Mouse (Mus musculus): ENCODE measurements around the gene Svop. TPM values are rescaled to one million over a fixed set of nuclear protein-coding genes. Genes with fewer than 3 reads are reported as not detected.

Svop gene
- total and polyA plus RNA-seq, 3 experiments, result not detected

DNA sequence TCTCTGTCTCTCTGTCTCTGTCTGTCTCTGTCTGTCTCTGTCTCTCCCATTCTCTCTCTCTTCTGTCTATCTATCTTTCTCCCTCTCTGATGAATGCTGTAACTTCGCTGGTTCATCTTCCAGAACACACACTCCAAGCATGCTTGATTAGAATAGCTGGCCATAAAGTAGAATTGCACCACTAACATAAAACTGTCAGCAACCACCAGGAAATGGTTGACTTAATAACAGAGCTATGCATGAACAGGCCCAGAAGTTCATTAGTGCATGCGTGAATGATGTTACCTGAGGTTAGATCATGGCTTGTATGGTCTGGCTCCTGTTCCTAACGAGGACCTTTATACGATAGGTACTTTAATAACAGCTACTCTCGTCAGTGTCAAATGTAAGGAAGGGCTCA, 86.3 kb downstream of the Svop start:
- H3K4me1 ChIP-seq (ENCODE audit: control insufficient read depth in 1 of 2, insufficient read depth in 2 of 2, low read length in 2 of 2), result peaks cover 0 to 7% of the 10 kb centered on the region in 2 experiments; a peak in 2 of 4 replicates
- no peaks in the 10 kb centered on the region for H3K9me3 ChIP-seq (replicated peaks; ENCODE audit: insufficient read depth, low read length)
- no peak overlapping the region for H3K9ac ChIP-seq (ENCODE audit: control insufficient read depth, low read depth, low read length, poor library complexity, severe bottlenecking)
- no peaks in the 10 kb centered on the region; a peak in 1 of 4 replicates for H3K36me3 ChIP-seq (ENCODE audit: control insufficient read depth in 1 of 2, insufficient read depth in 2 of 2, low read length in 2 of 2)
- H3K79me2 ChIP-seq (ENCODE audit: control insufficient read depth, insufficient read depth, low read length, poor library complexity), result no peaks in the 10 kb centered on the region
- H3K27ac ChIP-seq (ENCODE audit: control insufficient read depth, low read depth, low read length), result no peak overlapping the region
- TF ChIP-seq EP300 (IDR thresholded peaks at IDR 0.05; ENCODE audit: low read depth in 1 of 2, low read length in 2 of 2) (no peak), ZMIZ1 (IDR thresholded peaks at IDR 0.05; ENCODE audit: low read depth, low read length) (no peak), MYB (IDR thresholded peaks at IDR 0.05; ENCODE audit: low read depth, low read length) (no peak), TBP (IDR thresholded peaks at IDR 0.05; ENCODE audit: low read depth, low read length) (no peak), UBTF (IDR thresholded peaks at IDR 0.05; ENCODE audit: borderline replicate concordance, insufficient read depth, low read depth, low read length) (no peak), TAL1 (IDR thresholded peaks at IDR 0.05; ENCODE audit: low read length) (no peak), ELF1 (IDR thresholded peaks at IDR 0.05; ENCODE audit: low read depth, low read length) (no peak), MXI1 (IDR thresholded peaks at IDR 0.05; ENCODE audit: low read depth, low read length) (no peak), ETS1 (IDR thresholded peaks at IDR 0.05; ENCODE audit: low read depth, low read length) (no peak), USF1 (IDR thresholded peaks at IDR 0.05; ENCODE audit: low read depth, low read length) (no peak)
- DNase-seq (ENCODE audit: low read depth, low spot score), result no peak
- H3K27me3 ChIP-seq (ENCODE audit: control insufficient read depth in 1 of 2, insufficient read depth in 2 of 2, low read length in 2 of 2), result no peaks in the 10 kb centered on the region
- H3K4me3 ChIP-seq (ENCODE audit: control insufficient read depth in 1 of 2, insufficient read depth in 1 of 2, low read depth in 2 of 2, low read length in 2 of 2), result no peak overlapping the region

DNA sequence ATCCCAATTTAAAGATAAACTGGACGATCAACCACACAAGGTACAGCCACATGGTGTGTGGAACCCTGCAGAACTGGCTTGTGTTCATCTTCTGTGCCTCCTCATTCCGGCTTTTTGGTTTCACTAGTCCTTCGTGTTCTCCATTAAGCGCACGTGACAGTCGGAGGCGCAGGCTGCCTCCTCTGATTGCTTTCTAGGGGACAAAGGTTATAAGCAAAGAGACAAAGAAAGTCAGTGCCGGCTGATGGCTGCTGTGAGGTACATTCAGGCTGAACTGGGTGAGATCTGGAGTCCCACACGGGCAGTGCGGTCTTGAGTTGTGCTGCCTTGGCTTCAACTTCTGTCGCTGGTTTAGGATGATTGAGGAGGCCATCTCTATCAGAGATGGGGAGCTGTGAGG, 86.8 kb downstream of the Svop start:
- Histone ChIP-seq H3K79me2 (ENCODE audit: control insufficient read depth, insufficient read depth, low read length, poor library complexity) (no peaks in the 10 kb centered on the region), H3K27ac (ENCODE audit: control insufficient read depth, low read depth, low read length) (no peak overlapping the region), H3K27me3 (ENCODE audit: control insufficient read depth in 1 of 2, insufficient read depth in 2 of 2, low read length in 2 of 2) (no peaks in the 10 kb centered on the region), H3K4me3 (ENCODE audit: control insufficient read depth in 1 of 2, insufficient read depth in 1 of 2, low read depth in 2 of 2, low read length in 2 of 2) (no peak overlapping the region), H3K9me3 (replicated peaks; ENCODE audit: insufficient read depth, low read length) (no peaks in the 10 kb centered on the region), H3K4me1 (ENCODE audit: control insufficient read depth in 1 of 2, insufficient read depth in 2 of 2, low read length in 2 of 2) (peaks cover 0 to 7% of the 10 kb centered on the region in 2 experiments; a peak in 3 of 4 replicates), H3K9ac (ENCODE audit: control insufficient read depth, low read depth, low read length, poor library complexity, severe bottlenecking) (no peak overlapping the region), H3K36me3 (ENCODE audit: control insufficient read depth in 1 of 2, insufficient read depth in 2 of 2, low read length in 2 of 2) (no peaks in the 10 kb centered on the region; a peak in 1 of 4 replicates)
- TF ChIP-seq HCFC1 (IDR thresholded peaks at IDR 0.05; ENCODE audit: low read depth, low read length), result no peak
- no peak for TF ChIP-seq SIN3A (IDR thresholded peaks at IDR 0.05; ENCODE audit: low read length)
- no peak for TF ChIP-seq MAX (IDR thresholded peaks at IDR 0.05; ENCODE audit: low read length)
- no peak for TF ChIP-seq MAFK (IDR thresholded peaks at IDR 0.05; ENCODE audit: borderline replicate concordance, low read depth, low read length)
- TF ChIP-seq ELF1 (IDR thresholded peaks at IDR 0.05; ENCODE audit: low read depth, low read length), result no peak
- no peak for TF ChIP-seq POLR2AphosphoS2 (IDR thresholded peaks at IDR 0.05; ENCODE audit: low read length)
- TF ChIP-seq MEF2A (IDR thresholded peaks at IDR 0.05; ENCODE audit: extremely low read depth, insufficient replicate concordance, low read depth, low read length, poor library complexity, severe bottlenecking), result no peak
- TF ChIP-seq MYB (IDR thresholded peaks at IDR 0.05; ENCODE audit: low read depth, low read length), result no peak
- no peak for TF ChIP-seq POLR2A (IDR thresholded peaks at IDR 0.05; ENCODE audit: control insufficient read depth in 1 of 2, insufficient read depth in 1 of 2, low read depth in 1 of 2, low read length in 2 of 2, poor library complexity in 1 of 2)
- no peak for TF ChIP-seq NELFE (IDR thresholded peaks at IDR 0.05; ENCODE audit: low read depth, low read length)
- TF ChIP-seq CTCF (IDR thresholded peaks at IDR 0.05 in 2 of 3, conservative IDR thresholded peaks at IDR 0.05 in 1 of 3; ENCODE audit: control insufficient read depth in 1 of 3, insufficient read depth in 1 of 3, low read depth in 2 of 3, low read length in 3 of 3, poor library complexity in 1 of 3, severe bottlenecking in 1 of 3), result no peak
- TF ChIP-seq MYC (IDR thresholded peaks at IDR 0.05; ENCODE audit: low read depth, low read length), result no peak
- DNase-seq (ENCODE audit: low read depth, low spot score), result no peak
